Mouse (Mus musculus): ENCODE data around the gene L3mbtl1. TPM values are rescaled to one million over a fixed set of nuclear protein-coding genes. Genes with fewer than 3 reads are reported as not detected.
A peak's percentile ranks its signal among the peaks of the same experiment; 100 is the strongest.

Gene L3mbtl1
- polyA plus RNA-seq, 1 experiment: 0.34 TPM

DNA sequence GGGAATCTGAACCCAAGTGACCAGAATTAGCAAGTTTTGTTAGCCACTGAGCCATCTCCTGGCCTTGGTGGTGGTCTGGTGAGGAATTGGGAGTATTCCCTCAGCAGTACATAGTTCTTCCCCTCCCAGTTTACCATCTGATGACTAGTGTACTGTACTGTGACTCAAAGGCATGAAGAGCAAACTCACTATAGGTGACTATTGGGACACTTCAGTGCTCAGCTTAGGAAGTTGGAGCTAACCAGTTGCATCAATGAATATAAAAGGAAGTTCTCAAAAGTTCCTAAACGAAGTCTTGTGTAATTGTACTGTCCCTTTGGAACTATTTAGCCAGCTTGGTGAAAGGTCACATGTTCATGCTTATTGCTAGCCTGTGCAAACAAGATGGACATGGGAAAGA is 3.7 kb upstream of the L3mbtl1 start:
- Histone ChIP-seq H3K4me1 (ENCODE audit: control insufficient read depth, insufficient read depth, low read length) (0 out of 2 replicates have a peak, but pooled peaks cover 3% of the 10 kb centered on the region), H3K27ac (ENCODE audit: insufficient read depth, low read depth, low read length) (no peak overlapping the region), H3K4me3 (ENCODE audit: insufficient read depth, low read depth, low read length) (no peak overlapping the region), H3K27me3 (replicated peaks; ENCODE audit: control insufficient read depth, insufficient read depth, low read length) (no peaks in the 10 kb centered on the region), H3K36me3 (ENCODE audit: control insufficient read depth, insufficient read depth, low read length) (peaks cover 16% of the 10 kb centered on the region)
- DNase-seq: no peak
- no peak for TF ChIP-seq CTCF (conservative IDR thresholded peaks at IDR 0.05; ENCODE audit: insufficient read depth, insufficient read length, low read depth, low read length)
- TF ChIP-seq POLR2A (IDR thresholded peaks at IDR 0.05; ENCODE audit: low read depth, low read length): no peak
- 44% methylated on average over 1 of the region's 1 CpGs for WGBS

DNA sequence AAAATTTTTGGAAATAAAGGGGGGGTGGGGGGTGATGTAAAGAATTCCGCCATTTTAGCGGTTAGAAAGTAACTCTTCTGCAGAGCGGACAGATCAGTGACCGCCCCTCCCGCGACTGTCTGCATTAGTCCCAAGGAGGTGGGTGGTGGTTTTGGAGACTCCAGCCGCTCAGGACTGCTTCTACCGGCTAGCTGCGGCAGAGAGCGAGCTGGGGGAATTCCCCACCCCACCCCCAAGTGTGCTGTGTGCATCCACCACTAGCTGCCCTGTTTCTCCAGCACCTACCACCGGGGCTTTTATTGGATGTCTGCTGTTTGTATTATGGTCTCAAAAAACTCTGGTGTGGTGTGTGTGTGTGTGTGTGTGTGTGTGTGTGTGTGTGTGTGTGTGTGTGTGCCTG is 659 bp downstream of the L3mbtl1 start:
- H3K4me3 ChIP-seq (ENCODE audit: insufficient read depth, low read depth, low read length): no peak overlapping the region
- no peak overlapping the region for H3K27ac ChIP-seq (ENCODE audit: insufficient read depth, low read depth, low read length)
- TF ChIP-seq CTCF (conservative IDR thresholded peaks at IDR 0.05; ENCODE audit: insufficient read depth, insufficient read length, low read depth, low read length) (no peak), POLR2A (IDR thresholded peaks at IDR 0.05; ENCODE audit: low read depth, low read length) (no peak)
- H3K36me3 ChIP-seq (ENCODE audit: control insufficient read depth, insufficient read depth, low read length): peaks cover 2% of the 10 kb centered on the region
- DNase-seq: no peak
- H3K4me1 ChIP-seq (ENCODE audit: control insufficient read depth, insufficient read depth, low read length): 0 out of 2 replicates have a peak, but pooled peaks cover 3% of the 10 kb centered on the region
- WGBS: 15% methylated on average over 11 of the region's 11 CpGs
- no peaks in the 10 kb centered on the region for H3K27me3 ChIP-seq (replicated peaks; ENCODE audit: control insufficient read depth, insufficient read depth, low read length)

DNA sequence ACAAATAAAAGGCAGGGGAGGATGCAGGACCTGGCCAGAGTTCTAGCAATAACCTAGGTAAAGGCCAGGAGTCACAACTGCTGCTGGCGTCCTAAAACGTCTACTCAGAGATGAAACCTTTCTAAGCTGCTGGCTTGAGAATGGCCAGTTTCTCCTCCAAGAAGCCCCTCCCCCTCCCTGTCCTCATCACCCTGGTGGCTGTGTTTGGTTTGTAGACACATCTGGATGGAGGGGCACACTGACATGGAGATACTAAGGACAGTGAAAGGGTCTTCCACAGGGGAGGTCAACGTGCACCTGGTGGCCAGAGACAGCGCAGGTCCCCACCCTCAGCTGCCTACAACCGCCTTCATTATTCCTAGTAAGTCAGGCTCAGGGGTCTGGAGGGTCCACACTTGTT is 3.7 kb downstream of the L3mbtl1 start:
- no peaks in the 10 kb centered on the region for H3K27me3 ChIP-seq (replicated peaks; ENCODE audit: control insufficient read depth, insufficient read depth, low read length)
- H3K36me3 ChIP-seq (ENCODE audit: control insufficient read depth, insufficient read depth, low read length): no peaks in the 10 kb centered on the region
- DNase-seq: no peak
- H3K4me3 ChIP-seq (ENCODE audit: insufficient read depth, low read depth, low read length): no peak overlapping the region
- no peak overlapping the region for H3K27ac ChIP-seq (ENCODE audit: insufficient read depth, low read depth, low read length)
- 91% methylated on average over 5 of the region's 5 CpGs for WGBS
- no peak for TF ChIP-seq POLR2A (IDR thresholded peaks at IDR 0.05; ENCODE audit: low read depth, low read length)
- no peak for TF ChIP-seq CTCF (conservative IDR thresholded peaks at IDR 0.05; ENCODE audit: insufficient read depth, insufficient read length, low read depth, low read length)
- H3K4me1 ChIP-seq (ENCODE audit: control insufficient read depth, insufficient read depth, low read length): 0 out of 2 replicates have a peak, but pooled peaks cover 3% of the 10 kb centered on the region

DNA sequence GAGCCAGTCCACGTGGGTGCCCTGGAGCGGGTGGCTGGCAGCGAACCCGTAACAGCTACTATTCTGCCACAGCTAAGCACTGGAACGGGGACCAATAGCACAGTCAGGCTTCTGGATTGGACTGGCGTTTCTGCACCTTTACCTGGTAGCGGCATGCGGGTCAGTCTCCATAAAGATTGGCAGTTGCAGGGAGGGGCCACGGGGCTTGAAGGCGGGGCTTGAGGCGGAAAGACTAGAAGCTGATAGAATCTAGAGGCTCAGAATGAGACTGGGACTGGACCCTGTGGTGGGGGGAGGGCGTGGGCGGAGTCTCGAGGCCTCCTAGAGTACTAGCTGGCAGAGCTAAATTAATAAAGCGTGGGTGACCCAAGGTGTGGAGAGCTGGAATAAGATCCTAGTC is 4.5 kb downstream of the L3mbtl1 start:
- Histone ChIP-seq H3K36me3 (ENCODE audit: control insufficient read depth, insufficient read depth, low read length) (no peaks in the 10 kb centered on the region), H3K4me1 (ENCODE audit: control insufficient read depth, insufficient read depth, low read length) (0 out of 2 replicates have a peak, but pooled peaks cover 3% of the 10 kb centered on the region), H3K4me3 (ENCODE audit: insufficient read depth, low read depth, low read length) (no peak overlapping the region), H3K27ac (ENCODE audit: insufficient read depth, low read depth, low read length) (no peak overlapping the region), H3K27me3 (replicated peaks; ENCODE audit: control insufficient read depth, insufficient read depth, low read length) (no peaks in the 10 kb centered on the region)
- 35% methylated on average over 15 of the region's 15 CpGs for WGBS
- TF ChIP-seq POLR2A (IDR thresholded peaks at IDR 0.05; ENCODE audit: low read depth, low read length) (no peak), CTCF (conservative IDR thresholded peaks at IDR 0.05; ENCODE audit: insufficient read depth, insufficient read length, low read depth, low read length) (no peak)
- peak; percentile 42 for DNase-seq

- TF ChIP-seq CTCF (conservative IDR thresholded peaks at IDR 0.05; ENCODE audit: insufficient read depth, insufficient read length, low read depth, low read length): no peak
- no peak for TF ChIP-seq POLR2A (IDR thresholded peaks at IDR 0.05; ENCODE audit: low read depth, low read length)
- Histone ChIP-seq H3K4me3 (ENCODE audit: insufficient read depth, low read depth, low read length) (0 out of 2 replicates have a peak overlapping the region, but pooled peaks have one; percentile 17), H3K27me3 (replicated peaks; ENCODE audit: control insufficient read depth, insufficient read depth, low read length) (no peaks in the 10 kb centered on the region), H3K36me3 (ENCODE audit: control insufficient read depth, insufficient read depth, low read length) (no peaks in the 10 kb centered on the region), H3K4me1 (ENCODE audit: control insufficient read depth, insufficient read depth, low read length) (no peaks in the 10 kb centered on the region), H3K27ac (ENCODE audit: insufficient read depth, low read depth, low read length) (no peak overlapping the region)
- WGBS: 62% methylated on average over 14 of the region's 14 CpGs
- DNase-seq: no peak
Observed at GRCm38 (mm10) chr2:162948221-162948620, 4.9 kb downstream of the L3mbtl1 start.

GRCm38 (mm10) chr2:162950776-162951175 is 7.5 kb downstream of the L3mbtl1 start:
- no peak overlapping the region for H3K4me3 ChIP-seq (ENCODE audit: insufficient read depth, low read depth, low read length)
- no peaks in the 10 kb centered on the region for H3K27me3 ChIP-seq (replicated peaks; ENCODE audit: control insufficient read depth, insufficient read depth, low read length)
- no peaks in the 10 kb centered on the region for H3K36me3 ChIP-seq (ENCODE audit: control insufficient read depth, insufficient read depth, low read length)
- TF ChIP-seq CTCF (conservative IDR thresholded peaks at IDR 0.05; ENCODE audit: insufficient read depth, insufficient read length, low read depth, low read length): no peak
- H3K4me1 ChIP-seq (ENCODE audit: control insufficient read depth, insufficient read depth, low read length): no peaks in the 10 kb centered on the region
- DNase-seq: no peak
- H3K27ac ChIP-seq (ENCODE audit: insufficient read depth, low read depth, low read length): no peak overlapping the region
- WGBS: 93% methylated on average over 2 of the region's 2 CpGs

- no peak overlapping the region for H3K27ac ChIP-seq (ENCODE audit: insufficient read depth, low read depth, low read length)
- no peaks in the 10 kb centered on the region for H3K4me1 ChIP-seq (ENCODE audit: control insufficient read depth, insufficient read depth, low read length)
- TF ChIP-seq POLR2A (IDR thresholded peaks at IDR 0.05; ENCODE audit: low read depth, low read length) (no peak), CTCF (conservative IDR thresholded peaks at IDR 0.05; ENCODE audit: insufficient read depth, insufficient read length, low read depth, low read length) (peak; percentile 36; the same call in 1 of the 2 replicates)
- 98% methylated on average over 2 of the region's 2 CpGs for WGBS
- no peaks in the 10 kb centered on the region for H3K27me3 ChIP-seq (replicated peaks; ENCODE audit: control insufficient read depth, insufficient read depth, low read length)
- no peak overlapping the region for H3K4me3 ChIP-seq (ENCODE audit: insufficient read depth, low read depth, low read length)
- DNase-seq: no peak
- no peaks in the 10 kb centered on the region for H3K36me3 ChIP-seq (ENCODE audit: control insufficient read depth, insufficient read depth, low read length)
Observed at GRCm38 (mm10) chr2:162956843-162957242, 13.6 kb downstream of the L3mbtl1 start.

Data from kidney, adult 2 months (tissue).